Mouse (Mus musculus) ES-E14 (cell line): ENCODE results near the gene Zfp451. TPM values are rescaled to one million over a fixed set of nuclear protein-coding genes. Genes with fewer than 3 reads are reported as not detected.
A peak's percentile ranks its signal among the peaks of the same experiment; 100 is the strongest.

Experiments
- DNase-seq: peaks from one replicate; pipeline ENCODE4 v3.0.0-alpha.2; 2013; ENCODE audit warnings: low read depth, low spot score
- H3K27ac ChIP-seq: 2 replicates; pipeline ENCODE4 v1.5.1; 2012; ENCODE audit warnings: low read depth, mild to moderate bottlenecking, low read length, moderate library complexity, mixed read lengths; ENCODE audit not compliant: poor library complexity, insufficient read depth, severe bottlenecking
- H3K36me3 ChIP-seq: 2 replicates; pipeline ENCODE4 v1.6.1; 2012; ENCODE audit warnings: mild to moderate bottlenecking, low read length, moderate library complexity, mixed read lengths; ENCODE audit not compliant: control insufficient read depth, poor library complexity, insufficient read depth, severe bottlenecking
- H3K4me1 ChIP-seq, 2 experiments: fragments of 150-350 bp in 1 of 2; sonication (generic) in 1 of 2; 2 replicates each; pipeline ENCODE4 v1.6.1; 2012; ENCODE audit warnings: low read length in 2 of 2, mild to moderate bottlenecking in 1 of 2, mixed read lengths in 1 of 2; ENCODE audit not compliant: control insufficient read depth in 2 of 2, insufficient read depth in 2 of 2, poor library complexity in 1 of 2
- H3K4me3 ChIP-seq, 2 experiments: fragments of 150-350 bp in 1 of 2; sonication (generic) in 1 of 2; 2 replicates each; pipeline ENCODE4 v1.5.1; 2012; ENCODE audit warnings: low read length in 2 of 2, low read depth in 1 of 2, mild to moderate bottlenecking in 1 of 2, mixed read lengths in 1 of 2; ENCODE audit not compliant: insufficient read depth in 1 of 2, poor library complexity in 1 of 2, severe bottlenecking in 1 of 2
- H3K9ac ChIP-seq: 2 replicates; pipeline ENCODE4 v1.6.1; 2012; ENCODE audit warnings: low read depth, mild to moderate bottlenecking, low read length, mixed read lengths; ENCODE audit not compliant: poor library complexity, insufficient read depth, severe bottlenecking
- H3K9me3 ChIP-seq: fragments of 150-350 bp; sonication (generic); 2 replicates; pipeline ENCODE4 v1.6.1; 2012; ENCODE audit warnings: low read depth, mild to moderate bottlenecking, low read length; ENCODE audit not compliant: control insufficient read depth, insufficient read depth
- CHD2 ChIP-seq: IDR thresholded peaks from 2 replicates; pipeline ENCODE4 v1.6.1; 2014; ENCODE audit warnings: mild to moderate bottlenecking, low read depth, low read length, inconsistent platforms
- HCFC1 ChIP-seq: IDR thresholded peaks from 2 replicates; pipeline ENCODE4 v1.6.1; 2012; ENCODE audit warnings: low read length, inconsistent platforms, borderline replicate concordance; ENCODE audit not compliant: insufficient read depth
- MAFK ChIP-seq: IDR thresholded peaks from 2 replicates; pipeline ENCODE4 v1.6.1; 2014; ENCODE audit warnings: mild to moderate bottlenecking, low read depth, low read length, inconsistent platforms; ENCODE audit not compliant: insufficient read depth
- ZC3H11A ChIP-seq: IDR thresholded peaks from 2 replicates; pipeline ENCODE4 v1.6.1; 2012; ENCODE audit warnings: low read depth, mild to moderate bottlenecking, inconsistent platforms, low read length, borderline replicate concordance
- ZNF384 ChIP-seq: IDR thresholded peaks from 2 replicates; pipeline ENCODE4 v1.6.1; 2012; ENCODE audit warnings: low read depth, low read length, inconsistent platforms
- in situ Hi-C, 2 experiments: fragments of 600-800 bp; cut with MboI; formaldehyde crosslinking; loops; one replicate each; pipeline ENCODE4 v1.15.1; 2025; ENCODE audit warnings: low sequenced_read_pairs in 2 of 2, inconsistent platforms in 1 of 2; ENCODE audit not compliant: unreplicated experiment in 2 of 2
- total RNA-seq: library from RNA; depleted of rRNA; stranded (reverse); fragments of 300-350 nt; gene quantifications from 2 replicates; pipeline ENCODE4 v1.2.3, GENCODE M21; 2012; rRNA removed

Gene Zfp451
- total RNA-seq, 1 experiment = 27.7 TPM

GRCm38 (mm10) chr1:33720231-33720630 is 94.2 kb downstream of the Zfp451 start:
- no peaks in the 10 kb centered on the region for H3K9me3 ChIP-seq
- no peak for DNase-seq

GRCm38 (mm10) chr1:33719733-33720225 is 94.6 kb downstream of the Zfp451 start, which contains the start of gene Rab23:
Rab23 (plus strand) TSS chr1:33719887.
- peak; percentile 74 for TF ChIP-seq HCFC1
- no peak for TF ChIP-seq ZNF384
- no peak for TF ChIP-seq MAFK
- no peak for TF ChIP-seq CHD2
- no peak for TF ChIP-seq ZC3H11A
- H3K9me3 ChIP-seq = no peaks in the 10 kb centered on the region
- H3K4me1 ChIP-seq = peaks cover 0 to 3% of the 10 kb centered on the region in 2 experiments; a peak in 1 of 4 replicates
- H3K27ac ChIP-seq = peak within 1 kb of the TSS; percentile 29; the same call in 1 of the 2 replicates
- DNase-seq = peak; percentile 65
- H3K9ac ChIP-seq = peak within 1 kb of the TSS; percentile 86
- in situ Hi-C loops = no loop called here
- peak within 1 kb of the TSS; percentile 88 to 90 for H3K4me3 ChIP-seq
- H3K36me3 ChIP-seq = peaks cover 15% of the 10 kb centered on the region

More at GRCm38 (mm10) chr1:33720231-33720630, 94.2 kb downstream of the Zfp451 start:
- in situ Hi-C loops = no loop called here
- peak overlapping the region; percentile 88 to 90 for H3K4me3 ChIP-seq
- H3K27ac ChIP-seq = peak overlapping the region; percentile 29; the same call in 1 of the 2 replicates
- TF ChIP-seq HCFC1 (0 out of 2 replicates have a peak, but pooled peaks have one; percentile 10), MAFK (no peak)
- H3K9ac ChIP-seq = peak overlapping the region; percentile 86
- peaks cover 0 to 7% of the 10 kb centered on the region in 2 experiments; a peak in 1 of 4 replicates for H3K4me1 ChIP-seq
- peaks cover 20% of the 10 kb centered on the region for H3K36me3 ChIP-seq

DNA sequence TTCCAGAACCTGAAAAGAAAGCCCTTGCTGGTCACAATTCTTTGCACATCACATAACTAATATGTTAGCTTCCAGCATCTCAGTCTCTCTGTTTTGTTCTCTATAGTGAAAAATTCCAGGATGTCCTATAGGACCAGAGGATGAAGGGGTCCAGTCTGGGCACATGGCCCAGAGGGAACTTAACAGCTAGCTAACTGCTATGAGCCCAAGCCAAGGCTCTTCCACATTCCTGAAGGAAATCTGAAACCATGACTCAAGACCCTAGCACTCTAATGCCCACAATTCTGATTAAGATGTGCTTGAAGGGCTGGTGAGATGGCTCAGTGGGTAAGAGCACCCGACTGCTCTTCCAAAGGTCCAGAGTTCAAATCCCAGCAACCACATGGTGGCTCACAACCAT is 96.8 kb downstream of the Zfp451 start:
- Histone ChIP-seq H3K4me1 (peaks cover 0 to 3% of the 10 kb centered on the region in 2 experiments; a peak in 1 of 4 replicates), H3K9me3 (no peaks in the 10 kb centered on the region), H3K4me3 (no peak overlapping the region), H3K27ac (no peak overlapping the region), H3K36me3 (peaks cover 5% of the 10 kb centered on the region), H3K9ac (no peak overlapping the region)
- in situ Hi-C loops = no loop called here
- no peak for DNase-seq
- TF ChIP-seq ZC3H11A = no peak
- no peak for TF ChIP-seq HCFC1
- TF ChIP-seq ZNF384 = no peak
- no peak for TF ChIP-seq CHD2
- TF ChIP-seq MAFK = no peak

DNA sequence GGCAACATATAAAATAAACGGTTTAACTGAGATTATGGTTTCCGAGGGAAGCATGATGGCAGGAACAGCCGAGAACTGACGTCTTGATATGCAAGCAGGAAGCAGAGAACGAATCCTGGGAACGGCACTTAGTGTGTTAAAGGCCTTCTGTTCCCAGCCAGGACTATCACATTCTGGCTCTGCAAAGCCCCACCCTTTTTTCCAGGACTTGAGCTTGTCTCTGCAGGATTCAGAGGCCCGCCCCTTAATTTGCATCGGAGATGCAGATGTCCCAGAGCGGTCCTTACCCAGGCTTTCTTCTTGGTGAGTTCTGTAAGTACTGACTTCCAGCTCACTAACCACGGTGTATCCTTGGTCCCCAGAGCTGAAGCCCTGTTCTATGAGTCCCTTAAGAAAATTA is 99.6 kb downstream of the Zfp451 start:
- in situ Hi-C loops = no loop called here
- no peak overlapping the region for H3K9ac ChIP-seq
- TF ChIP-seq MAFK = no peak
- no peak for TF ChIP-seq CHD2
- TF ChIP-seq ZNF384 = no peak
- no peak for TF ChIP-seq HCFC1
- no peak for TF ChIP-seq ZC3H11A
- no peak overlapping the region for H3K27ac ChIP-seq
- H3K36me3 ChIP-seq = no peaks in the 10 kb centered on the region
- H3K4me3 ChIP-seq = no peak overlapping the region
- H3K9me3 ChIP-seq = no peaks in the 10 kb centered on the region
- peak; percentile 56 for DNase-seq
- H3K4me1 ChIP-seq = no peaks in the 10 kb centered on the region

DNA sequence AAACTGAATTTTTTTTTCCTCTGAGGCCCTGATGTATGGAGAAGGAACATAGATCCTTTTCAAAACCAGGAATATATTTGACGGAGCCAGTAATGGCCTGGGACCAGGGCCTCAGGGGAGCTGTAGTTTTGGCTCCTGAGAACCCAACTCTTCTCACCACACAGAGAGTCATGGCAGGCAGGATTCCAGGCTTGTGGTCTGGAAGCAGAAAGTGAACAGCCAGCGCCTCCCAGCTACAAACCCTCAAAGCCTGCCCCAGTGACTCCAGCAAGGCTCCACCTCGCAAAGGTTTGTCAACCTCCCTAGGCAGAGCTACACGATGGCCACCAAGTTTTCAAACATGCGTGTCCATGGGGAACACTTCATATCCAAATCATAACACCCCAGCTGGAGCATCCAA is 102.4 kb downstream of the Zfp451 start:
- no peaks in the 10 kb centered on the region for H3K4me1 ChIP-seq
- H3K27ac ChIP-seq = no peak overlapping the region
- no peak for DNase-seq
- in situ Hi-C loops = no loop called here
- no peaks in the 10 kb centered on the region for H3K9me3 ChIP-seq
- no peaks in the 10 kb centered on the region for H3K36me3 ChIP-seq
- H3K9ac ChIP-seq = no peak overlapping the region
- TF ChIP-seq ZNF384 (no peak), CHD2 (no peak), MAFK (no peak), ZC3H11A (no peak), HCFC1 (no peak)
- no peak overlapping the region for H3K4me3 ChIP-seq

Other genes starting within 250 kb of the Zfp451 start
- gene Prim2, start 144.8 kb downstream of the Zfp451 start, total RNA-seq = 34.7 and 39.0 TPM in 2 replicates
- 20.6 and 20.7 TPM in 2 replicates for gene Rab23, start 94.7 kb downstream of the Zfp451 start, total RNA-seq
- 5.2 and 14.8 TPM in 2 replicates for gene Bag2, start 56.8 kb downstream of the Zfp451 start, total RNA-seq
- 0.48 and 0.89 TPM in 2 replicates for gene Bend6, start 93.2 kb upstream of the Zfp451 start, total RNA-seq
- 186 and 247 TPM in 2 replicates for gene Dst, start 93.6 kb upstream of the Zfp451 start, total RNA-seq